Mouse (Mus musculus): ENCODE results near the gene Prkag3.
A peak's percentile ranks its signal among the peaks of the same experiment; 100 is the strongest.

The Prkag3 gene

GRCm38 (mm10) chr1:74712461-74713098 is 36.4 kb downstream of the Prkag3 start:
- DNase-seq = peak; percentile 21 to 29

DNA sequence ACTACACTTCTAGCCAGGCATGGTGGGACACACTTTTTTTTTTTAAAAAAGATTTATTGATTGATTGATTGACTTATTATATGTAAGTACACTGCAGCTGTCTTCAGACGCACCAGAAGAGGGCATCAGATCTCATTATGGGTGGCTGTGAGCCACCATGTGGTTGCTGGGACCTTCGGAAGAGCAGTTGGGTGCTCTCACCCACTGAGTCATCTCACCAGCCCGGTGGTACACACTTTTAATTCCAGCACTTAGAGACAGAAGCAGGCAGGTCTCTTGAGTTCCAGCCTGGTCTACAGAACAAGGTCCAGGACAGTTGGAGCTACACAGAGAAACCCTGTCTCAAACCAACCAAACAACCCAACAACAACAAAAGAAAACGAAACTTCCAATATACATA is 37.0 kb downstream of the Prkag3 start:
- DNase-seq = peak; percentile 13 to 25

GRCm38 (mm10) chr1:74709566-74709965 is 39.5 kb downstream of the Prkag3 start:
- no peak for DNase-seq

DNA sequence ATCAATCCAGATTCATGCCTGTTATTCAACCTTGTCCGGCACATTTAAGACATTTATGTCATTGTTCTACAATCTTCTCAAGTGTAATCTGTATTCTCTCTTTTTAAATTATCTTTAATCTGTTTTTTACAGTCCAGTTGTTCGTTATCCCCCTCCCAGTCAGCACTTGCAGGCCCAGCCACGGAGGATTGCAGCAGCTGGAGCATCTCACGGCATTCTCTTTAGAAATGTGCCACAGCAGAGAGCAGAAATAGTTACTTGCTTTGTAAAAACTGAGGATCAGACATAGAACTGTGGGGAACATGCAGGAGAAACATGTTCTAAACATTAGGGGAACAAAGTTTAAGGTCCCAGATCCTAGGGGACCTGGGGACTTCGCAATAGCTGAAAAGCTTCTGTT is 44.0 kb downstream of the Prkag3 start:
- no peak for DNase-seq

DNA sequence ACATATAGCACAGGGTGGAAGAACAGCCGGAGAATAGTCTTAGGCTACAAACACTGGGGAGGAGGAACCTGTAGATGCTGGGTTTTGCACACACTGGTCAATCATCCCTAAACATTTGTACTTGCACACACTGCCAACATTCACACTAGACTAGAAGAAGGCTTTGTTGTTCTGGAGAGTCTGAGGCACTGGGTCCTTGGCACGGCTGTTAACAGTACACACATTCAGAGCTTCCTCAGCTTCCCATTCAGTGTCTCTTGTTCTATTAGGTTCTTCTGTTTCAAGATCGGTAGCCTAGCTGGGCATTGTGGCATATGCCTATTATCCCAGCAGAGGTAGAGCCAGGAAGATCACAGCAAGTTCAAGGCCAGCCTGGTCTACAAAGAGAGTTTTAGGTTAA is 44.9 kb downstream of the Prkag3 start:
- no peak for DNase-seq

GRCm38 (mm10) chr1:74702142-74702553 is 46.9 kb downstream of the Prkag3 start:
- DNase-seq = peak; percentile 35 to 37

DNA sequence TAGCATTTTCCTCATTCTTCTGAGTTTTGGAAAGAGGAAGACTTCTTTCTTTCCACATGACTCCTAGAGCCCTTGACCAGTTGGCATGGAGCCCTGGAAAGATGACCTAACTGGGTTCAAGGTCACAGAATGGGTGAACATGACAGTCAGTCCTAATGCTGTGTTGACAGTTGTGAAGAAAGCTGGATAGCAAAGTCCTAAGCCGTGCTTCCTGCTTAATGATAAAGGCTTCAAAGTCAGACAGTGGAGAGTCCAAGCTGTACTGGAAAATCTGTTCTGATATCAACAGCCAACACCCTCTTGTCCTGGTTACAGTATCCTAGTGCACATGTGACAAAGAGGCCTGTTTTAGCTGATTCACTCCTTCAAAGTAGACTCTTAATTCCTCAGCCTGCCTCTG is 50.2 kb downstream of the Prkag3 start:
- DNase-seq = no peak

DNA sequence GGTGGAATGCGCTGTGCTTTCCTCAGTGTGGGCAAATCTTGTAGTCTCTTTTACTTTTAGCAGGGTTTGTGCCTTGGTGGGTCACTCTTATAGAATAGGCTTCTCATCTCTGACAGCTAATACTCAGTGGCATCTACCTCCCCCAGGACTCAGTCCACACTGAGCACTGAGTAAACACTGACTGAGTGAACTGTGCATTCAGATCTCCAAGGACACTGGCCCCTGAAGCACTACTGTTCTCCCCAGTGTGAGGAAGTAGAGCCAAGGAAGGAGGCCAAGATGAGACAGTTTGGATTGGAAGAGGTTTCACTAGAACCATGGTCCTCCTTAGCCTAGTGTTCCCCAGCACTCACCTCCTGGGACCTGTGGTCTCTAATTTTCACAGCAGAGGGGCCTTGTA is 50.7 kb downstream of the Prkag3 start:
- no peak for DNase-seq

DNA sequence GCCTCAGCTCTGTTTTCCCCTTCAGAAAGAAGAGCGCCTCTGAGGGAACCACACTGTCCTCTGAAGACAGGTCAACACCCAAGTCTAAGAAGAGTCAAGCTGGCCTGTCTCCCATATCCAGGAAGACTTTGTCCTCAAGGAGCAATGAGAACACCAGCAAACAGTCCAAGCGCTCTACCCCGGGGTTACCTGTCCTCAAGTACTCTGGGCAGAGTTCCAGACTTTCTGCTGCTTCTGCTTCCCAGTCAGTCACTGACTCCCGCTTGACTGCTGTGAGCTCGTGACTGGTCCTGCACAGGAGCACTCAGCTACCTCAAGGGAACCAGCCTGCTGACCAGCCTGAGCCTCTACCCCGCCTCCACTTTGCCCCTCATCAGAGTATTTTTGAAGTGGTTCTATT is 51.6 kb downstream of the Prkag3 start:
- DNase-seq = no peak

GRCm38 (mm10) chr1:74695836-74696235 is 53.2 kb downstream of the Prkag3 start:
- no peak for DNase-seq

DNA sequence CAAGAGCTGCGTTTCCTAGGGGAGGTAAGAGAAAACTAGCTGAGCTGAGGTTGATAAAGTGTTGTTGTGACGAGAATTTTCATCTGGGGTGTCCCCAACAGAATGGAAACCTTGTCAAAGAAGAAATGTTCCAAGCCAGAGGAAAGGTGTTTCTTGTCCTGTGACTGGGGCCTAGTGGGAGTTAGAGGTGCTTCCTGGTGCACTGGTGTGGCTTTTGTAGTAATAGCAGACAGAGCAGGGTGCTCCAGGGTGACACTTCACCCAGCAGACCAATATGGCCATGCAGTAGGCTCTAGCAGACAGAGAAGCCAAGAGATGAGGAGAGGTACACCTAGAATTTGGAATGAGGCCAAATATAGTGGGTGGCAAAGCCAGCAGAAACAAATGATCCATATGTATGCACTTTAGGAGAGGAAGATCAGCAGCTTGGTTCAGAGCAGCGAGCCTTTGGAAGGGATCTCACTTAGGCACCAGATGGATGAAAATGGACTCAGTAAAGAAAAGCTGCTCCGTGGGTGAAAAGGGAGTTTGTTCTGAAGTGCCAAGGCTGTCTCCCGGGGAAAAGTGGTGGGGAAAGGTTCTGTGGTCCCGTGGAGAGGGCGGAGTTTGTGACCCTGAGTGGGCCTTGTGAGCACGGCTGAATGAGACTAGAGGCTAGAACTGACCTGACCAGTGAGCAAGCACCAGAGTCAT is 55.0 kb downstream of the Prkag3 start:
- DNase-seq = no peak

All from B cell, adult 2 months (primary cell).